Comparison of ENCODE assay signal across 11 mouse cellular contexts in the genomic region with DNA sequence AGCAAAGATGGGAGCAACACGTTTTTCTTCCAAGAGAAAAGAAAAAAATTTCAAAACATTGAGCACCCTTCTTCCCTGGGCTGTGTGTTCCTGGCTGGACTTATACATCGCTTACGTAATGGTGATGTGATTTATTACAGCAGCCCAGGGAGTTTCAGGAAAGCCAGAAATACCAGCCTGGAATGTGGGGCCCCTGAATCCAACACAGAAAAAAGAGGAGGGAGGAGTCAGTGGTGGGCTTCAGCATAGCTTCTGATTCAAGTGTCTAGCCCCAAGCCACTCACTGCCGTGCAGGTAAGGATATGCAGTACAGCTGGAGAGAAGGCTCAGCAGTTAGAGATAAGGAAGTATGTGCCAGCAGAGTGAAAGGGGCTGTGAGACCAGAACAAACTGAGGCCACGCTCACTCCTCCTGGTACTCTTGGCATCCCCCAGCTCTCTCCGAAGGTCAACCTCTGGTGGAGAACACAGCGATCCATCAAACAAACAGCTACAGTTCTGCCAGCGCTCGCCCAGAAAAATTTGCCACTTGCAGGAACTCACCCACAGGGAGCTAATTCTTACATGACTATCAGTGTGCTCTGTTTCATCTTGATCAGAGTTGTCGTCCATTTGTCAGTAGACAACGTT.
DNase-seq lines count a peak whose midpoint lies in the region; ATAC-seq and TF ChIP-seq lines count a peak whose summit lies in the region.
"Had no signal": no experiment of that assay in that cellular context is flagged by ENCODE, and none has a peak within 500 bp of the region (broad histone marks: within the 10 kb centered on the region; RNA-seq: fewer than 3 reads in every experiment).

No protein-coding gene starts in this region.

- peak; percentile 84; the same call in 1 of the 2 replicates for ATAC-seq in kidney, embryonic 16.5 days (ENCODE audit: low FRiP score, low TSS enrichment)
- peak; percentile 60 for ATAC-seq in stomach, embryonic 16.5 days (ENCODE audit: insufficient read depth, low FRiP score)
- ATAC-seq: hindbrain, embryonic 16.5 days had no signal

- H3K4me2 ChIP-seq in kidney, embryonic 16.5 days (replicated peaks; ENCODE audit: low read depth, low read length): peak overlapping the region; percentile 4; the same call in 1 of the 2 replicates
- H3K4me2 ChIP-seq in stomach, embryonic 16.5 days (ENCODE audit: low read depth, low read length): no peak overlapping the region

- no peaks in the 10 kb centered on the region for H3K36me3 ChIP-seq in kidney, embryonic 16.5 days (ENCODE audit: insufficient read depth, low read length)
- no peaks in the 10 kb centered on the region for H3K36me3 ChIP-seq in kidney, adult 2 months (ENCODE audit: control insufficient read depth, insufficient read depth, low read length)
- H3K36me3 ChIP-seq in limb, embryonic 10.5 days: no peaks in the 10 kb centered on the region
- H3K36me3 ChIP-seq in stomach, embryonic 16.5 days (ENCODE audit: control insufficient read depth, insufficient read depth, low read length): no peaks in the 10 kb centered on the region
- H3K36me3 ChIP-seq: G1E had no signal

- no peak for TF ChIP-seq POLR2A in kidney, adult 2 months (IDR thresholded peaks at IDR 0.05; ENCODE audit: low read depth, low read length)

- no peaks in the 10 kb centered on the region for H3K27me3 ChIP-seq in kidney, embryonic 16.5 days (ENCODE audit: insufficient read depth, low read length)
- no peaks in the 10 kb centered on the region for H3K27me3 ChIP-seq in kidney, adult 2 months (replicated peaks; ENCODE audit: control insufficient read depth, insufficient read depth, low read length)
- H3K27me3 ChIP-seq in limb, embryonic 10.5 days (ENCODE audit: low read depth, poor library complexity, severe bottlenecking): no peaks in the 10 kb centered on the region
- no peaks in the 10 kb centered on the region for H3K27me3 ChIP-seq in stomach, embryonic 16.5 days (ENCODE audit: control insufficient read depth, insufficient read depth, low read length)

- intact Hi-C loops in left cerebral cortex, postnatal 4 days (cut with DNase I): no loop called here

- peaks cover 23% of the 10 kb centered on the region for H3K4me1 ChIP-seq in kidney, embryonic 16.5 days (ENCODE audit: insufficient read depth, low read length)
- no peaks in the 10 kb centered on the region for H3K4me1 ChIP-seq in kidney, adult 2 months (ENCODE audit: control insufficient read depth, insufficient read depth, low read length)
- peaks cover 6% of the 10 kb centered on the region; the same call in 1 of the 2 replicates for H3K4me1 ChIP-seq in brown adipose tissue, adult 24 weeks (ENCODE audit: control insufficient read depth, insufficient read depth, insufficient read length, low read length)
- peaks cover 40% of the 10 kb centered on the region for H3K4me1 ChIP-seq in limb, embryonic 10.5 days
- peaks cover 12% of the 10 kb centered on the region for H3K4me1 ChIP-seq in stomach, embryonic 16.5 days (ENCODE audit: control insufficient read depth, insufficient read depth, low read length)

- no peak overlapping the region for H3K9ac ChIP-seq in kidney, embryonic 16.5 days (replicated peaks; ENCODE audit: low read length)
- no peak overlapping the region for H3K9ac ChIP-seq in stomach, embryonic 16.5 days (ENCODE audit: low read length)

- no peak for DNase-seq in kidney, adult 2 months
- peak; percentile 45 for DNase-seq in limb, embryonic 10.5 days (ENCODE audit: low spot score)
- no peak for DNase-seq in cerebellum, adult 18-20 months
- no peak for DNase-seq in left cerebral cortex, postnatal 4 days
- no peak for DNase-seq in layer of hippocampus, postnatal 14 days (ENCODE audit: low spot score in 2 of 2)

- no peak for TF ChIP-seq CTCF in kidney, adult 2 months (conservative IDR thresholded peaks at IDR 0.05; ENCODE audit: insufficient read depth, insufficient read length, low read depth, low read length)

- H3K4me3 ChIP-seq in kidney, embryonic 16.5 days (ENCODE audit: low read length): no peak overlapping the region
- no peak overlapping the region for H3K4me3 ChIP-seq in kidney, adult 2 months (ENCODE audit: insufficient read depth, low read depth, low read length)
- no peak overlapping the region for H3K4me3 ChIP-seq in brown adipose tissue, adult 24 weeks (ENCODE audit: insufficient read depth, low read depth, low read length)
- no peak overlapping the region for H3K4me3 ChIP-seq in limb, embryonic 10.5 days
- H3K4me3 ChIP-seq in stomach, embryonic 16.5 days (replicated peaks; ENCODE audit: low read length): no peak overlapping the region
- H3K4me3 ChIP-seq: myocyte had no signal

- no peaks in the 10 kb centered on the region for H3K9me3 ChIP-seq in kidney, embryonic 16.5 days (ENCODE audit: low read length)
- H3K9me3 ChIP-seq in limb, embryonic 10.5 days (replicated peaks): no peaks in the 10 kb centered on the region
- H3K9me3 ChIP-seq in stomach, embryonic 16.5 days (replicated peaks; ENCODE audit: control insufficient read depth, low read length): 0 out of 2 replicates have a peak, but pooled peaks cover 4% of the 10 kb centered on the region
- H3K9me3 ChIP-seq: G1E had no signal

- H3K27ac ChIP-seq in kidney, embryonic 16.5 days (ENCODE audit: low read length): no peak overlapping the region
- no peak overlapping the region for H3K27ac ChIP-seq in kidney, adult 2 months (ENCODE audit: insufficient read depth, low read depth, low read length)
- H3K27ac ChIP-seq in brown adipose tissue, adult 24 weeks (replicated peaks; ENCODE audit: low read depth, low read length): 0 out of 2 replicates have a peak overlapping the region, but pooled peaks have one; percentile 11
- peak overlapping the region; percentile 80 for H3K27ac ChIP-seq in limb, embryonic 10.5 days
- H3K27ac ChIP-seq in stomach, embryonic 16.5 days (ENCODE audit: low read length): no peak overlapping the region

- WGBS in kidney, embryonic 16.5 days: 27% methylated on average over 11 of the region's 11 CpGs
- WGBS in kidney, adult 2 months: 39% methylated on average over 11 of the region's 11 CpGs
- WGBS in limb, embryonic 10.5 days: 42% methylated on average over 11 of the region's 11 CpGs
- WGBS in stomach, embryonic 16.5 days: 23% methylated on average over 11 of the region's 11 CpGs

Comparison
In these comparisons a context has a peak if more than half of its experiments do, and no peak if none do; other contexts are left out.
1. H3K27ac ChIP-seq: peak in brown adipose tissue, adult 24 weeks (single experiment) and limb, embryonic 10.5 days (single experiment); none in kidney, embryonic 16.5 days (single experiment), kidney, adult 2 months (single experiment) and stomach, embryonic 16.5 days (single experiment).